Mouse (Mus musculus) heart, adult 2 months (tissue): ENCODE results near the gene Ddr2.

Experiments used
- CTCF ChIP-seq: fragments of 200-600 bp; IDR thresholded peaks from 2 replicates; pipeline ENCODE4 v1.8.1; 2022; ENCODE audit warnings: antibody characterized with exemption, mild to moderate bottlenecking, moderate library complexity
- EP300 ChIP-seq: fragments of 200-500 bp; IDR thresholded peaks from 2 replicates; pipeline ENCODE4 v1.6.1; 2011; ENCODE audit warnings: low read depth, low read length, control low read depth; ENCODE audit not compliant: insufficient read depth
- POLR2A ChIP-seq: fragments of 200-500 bp; IDR thresholded peaks from 2 replicates; pipeline ENCODE4 v1.6.1; 2011; ENCODE audit warnings: mild to moderate bottlenecking, low read depth, low read length, control low read depth; ENCODE audit not compliant: insufficient read depth

GRCm38 (mm10) chr1:169928454-169928971 lies 182.0 kb downstream of the Ddr2 start, which contains the start of gene Ccdc190:
- no peak for TF ChIP-seq CTCF
- no peak for TF ChIP-seq POLR2A
- no peak for TF ChIP-seq EP300
